Mouse (Mus musculus) intestine, postnatal 0 days (tissue): ENCODE results near the gene Rec8. TPM values are rescaled to one million over a fixed set of nuclear protein-coding genes. Genes with fewer than 3 reads are reported as not detected.

Experiments
- ATAC-seq: fragments of 200-750 bp; cut with Nextera tagmentation; 2 replicates; pipeline ENCODE4 v1.8.0; 2017; ENCODE audit warnings: mild to moderate bottlenecking, moderate TSS enrichment, moderate library complexity
- H3K27ac ChIP-seq: fragments of 300-500 bp; sonication (generic); 2 replicates; pipeline ENCODE4 v1.5.1; 2014; ENCODE audit warnings: mild to moderate bottlenecking, low read depth, low read length, moderate library complexity
- H3K27me3 ChIP-seq: fragments of 300-500 bp; sonication (generic); replicated peaks from 2 replicates; pipeline ENCODE4 v1.6.1; 2014; ENCODE audit warnings: low read length, mixed read lengths; ENCODE audit not compliant: control insufficient read depth, insufficient read depth
- H3K36me3 ChIP-seq: fragments of 300-500 bp; sonication (generic); 2 replicates; pipeline ENCODE4 v1.6.1; 2014; ENCODE audit warnings: mild to moderate bottlenecking, moderate library complexity; ENCODE audit not compliant: control insufficient read depth, insufficient read depth
- H3K4me1 ChIP-seq: fragments of 300-500 bp; sonication (generic); replicated peaks from 2 replicates; pipeline ENCODE4 v1.6.1; 2014; ENCODE audit warnings: antibody characterized with exemption, low read length, mixed read lengths; ENCODE audit not compliant: control insufficient read depth, insufficient read depth
- H3K4me2 ChIP-seq: fragments of 300-500 bp; sonication (generic); replicated peaks from 2 replicates; pipeline ENCODE4 v1.6.1; 2014; ENCODE audit warnings: low read depth, mild to moderate bottlenecking, moderate library complexity
- H3K4me3 ChIP-seq: fragments of 300-500 bp; sonication (generic); 2 replicates; pipeline ENCODE4 v1.5.1; 2014; ENCODE audit warnings: low read depth, low read length
- H3K9ac ChIP-seq: fragments of 300-500 bp; sonication (generic); 2 replicates; pipeline ENCODE4 v1.6.1; 2014; ENCODE audit warnings: mild to moderate bottlenecking, low read depth, low read length
- H3K9me3 ChIP-seq: fragments of 300-500 bp; sonication (generic); 2 replicates; pipeline ENCODE4 v1.6.1; 2016; ENCODE audit warnings: mixed run types; ENCODE audit not compliant: control insufficient read depth
- CTCF ChIP-seq: sonication (generic); IDR thresholded peaks from 2 replicates; pipeline ENCODE4 v1.5.1; 2016; ENCODE audit warnings: low read depth, mild to moderate bottlenecking, control low read depth, antibody characterized with exemption, moderate library complexity
- WGBS: fragments of 180-500 bp; shearing (Covaris S2); extraction: QIAGEN DNeasy Blood & Tissue Kit; methylation state at CpG from one replicate; pipeline ENCODE4 v1.1.7; 2014; 5-methylcytosine and 5-hydroxymethylcytosine counted together
- polyA plus RNA-seq: library from polyadenylated mRNA; unstranded; fragments of >200 nt; fragmentation: Nextera tagmentation; extraction: Ambion mirVana; gene quantifications from 2 replicates; pipeline ENCODE4 v1.2.1, GENCODE M21; 2015

The Rec8 gene
- polyA plus RNA-seq, 1 experiment from 2014 or later, result 30.1 TPM

- Histone ChIP-seq H3K27me3 (no peaks in the 10 kb centered on the region), H3K4me3 (peak within 1 kb of the TSS; percentile 70), H3K9ac (peak within 1 kb of the TSS; percentile 75), H3K4me1 (0 out of 2 replicates have a peak, but pooled peaks cover 4% of the 10 kb centered on the region), H3K9me3 (no peaks in the 10 kb centered on the region), H3K36me3 (peaks cover 20% of the 10 kb centered on the region; the same call in 1 of the 2 replicates), H3K4me2 (peak within 1 kb of the TSS; percentile 81), H3K27ac (peak within 1 kb of the TSS; percentile 84)
- peak; percentile 82 for ATAC-seq
- no peak for TF ChIP-seq CTCF
- WGBS, result under 1% methylated on average over 23 of the region's 32 CpGs
Measured at GRCm38 (mm10) chr14:55577871-55578667, 39.8 kb upstream of the Rec8 start, which contains the start of gene Psme1. Gene Psme1, plus strand, starts transcription at chr14:55578123.

DNA sequence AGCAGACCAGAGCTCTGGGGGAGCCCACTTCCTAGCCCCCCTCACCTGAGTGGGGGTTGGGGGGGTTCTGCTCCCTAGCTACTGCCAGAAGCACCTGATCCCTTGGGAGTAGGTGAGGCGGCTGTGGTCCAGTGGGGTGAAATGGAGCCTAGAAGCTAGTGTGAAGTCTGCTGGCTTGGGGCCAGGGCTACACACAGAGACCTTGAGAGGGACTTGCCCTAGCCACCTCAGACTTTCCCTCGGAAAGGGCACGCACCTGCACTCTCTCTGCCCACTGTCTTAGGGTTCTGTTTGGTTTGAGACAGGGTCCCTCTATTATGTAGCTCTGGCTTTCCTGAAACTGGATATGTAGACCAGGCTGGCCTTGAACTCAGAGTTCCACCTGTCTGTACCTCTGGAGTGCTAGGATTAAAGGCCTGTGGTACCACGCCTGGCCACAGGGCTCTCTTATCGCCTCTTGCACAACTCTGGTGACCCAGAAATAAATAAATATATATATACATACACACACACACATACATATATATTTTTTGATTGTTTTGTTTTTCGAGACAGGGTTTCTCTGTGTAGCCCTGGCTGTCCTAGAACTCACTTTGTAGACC, 39.1 kb upstream of the Rec8 start:
- Histone ChIP-seq H3K9ac (peak overlapping the region; percentile 75), H3K9me3 (no peaks in the 10 kb centered on the region), H3K4me1 (0 out of 2 replicates have a peak, but pooled peaks cover 4% of the 10 kb centered on the region), H3K36me3 (peaks cover 20% of the 10 kb centered on the region; the same call in 1 of the 2 replicates), H3K4me3 (peak overlapping the region; percentile 70), H3K27me3 (no peaks in the 10 kb centered on the region), H3K4me2 (peak overlapping the region; percentile 81), H3K27ac (peak overlapping the region; percentile 84)
- peak; percentile 46 for ATAC-seq
- WGBS, result 19% methylated on average over 6 of the region's 6 CpGs
- peak; percentile 20; the same call in 1 of the 2 replicates for TF ChIP-seq CTCF

GRCm38 (mm10) chr14:55579511-55580496, 38.0 kb upstream of the Rec8 start:
- no peak for ATAC-seq
- peaks cover 20% of the 10 kb centered on the region; the same call in 1 of the 2 replicates for H3K36me3 ChIP-seq
- no peak overlapping the region for H3K9ac ChIP-seq
- H3K4me1 ChIP-seq, result 0 out of 2 replicates have a peak, but pooled peaks cover 4% of the 10 kb centered on the region
- H3K27me3 ChIP-seq, result no peaks in the 10 kb centered on the region
- H3K9me3 ChIP-seq, result no peaks in the 10 kb centered on the region
- no peak overlapping the region for H3K4me3 ChIP-seq
- H3K4me2 ChIP-seq, result 0 out of 2 replicates have a peak overlapping the region, but pooled peaks have one; percentile 81
- WGBS, result 89% methylated on average over 23 of the region's 23 CpGs
- no peak for TF ChIP-seq CTCF
- H3K27ac ChIP-seq, result no peak overlapping the region

- WGBS, result 93% methylated on average over 16 of the region's 16 CpGs
Measured at GRCm38 (mm10) chr14:55580731-55581130, 37.1 kb upstream of the Rec8 start.

DNA sequence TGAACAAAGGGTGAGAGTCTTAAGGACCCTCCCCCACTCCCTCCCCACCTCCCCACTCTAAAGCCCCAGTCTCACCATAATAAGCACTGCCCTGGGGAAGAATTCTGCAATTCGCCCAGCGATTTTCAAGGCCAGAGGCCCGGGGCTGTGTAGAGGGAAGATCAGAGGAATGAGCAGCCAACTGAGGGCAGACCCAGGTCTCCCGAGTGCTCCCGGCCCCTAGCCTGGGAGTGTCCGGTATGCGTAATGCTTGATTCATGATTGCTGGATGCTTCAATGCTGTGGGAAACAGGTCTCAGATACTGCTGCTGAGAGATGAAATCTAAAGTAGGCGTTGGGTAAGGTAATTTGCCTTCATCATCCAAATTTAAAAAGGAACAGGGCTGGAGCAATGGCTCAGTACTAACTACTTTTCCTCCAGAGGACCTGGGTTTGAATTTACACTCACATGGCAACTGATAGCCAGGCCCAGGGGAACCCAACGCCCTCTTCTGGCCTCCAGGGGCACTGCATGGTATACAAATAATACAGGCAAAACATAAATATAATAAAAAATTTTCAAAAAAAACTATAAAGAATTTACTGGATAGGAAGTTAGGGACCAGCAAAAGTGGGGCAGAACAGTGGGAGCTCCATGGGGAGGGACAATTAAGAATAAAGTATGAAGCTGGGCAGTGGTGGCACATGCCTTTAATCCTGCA, 35.7 kb upstream of the Rec8 start:
- H3K36me3 ChIP-seq, result peaks cover 24% of the 10 kb centered on the region; the same call in 1 of the 2 replicates
- no peaks in the 10 kb centered on the region for H3K27me3 ChIP-seq
- 0 out of 2 replicates have a peak, but pooled peaks cover 4% of the 10 kb centered on the region for H3K4me1 ChIP-seq
- no peak for ATAC-seq
- no peak overlapping the region for H3K27ac ChIP-seq
- no peaks in the 10 kb centered on the region for H3K9me3 ChIP-seq
- no peak overlapping the region for H3K4me3 ChIP-seq
- peak; percentile 61 for TF ChIP-seq CTCF
- 62% methylated on average over 9 of the region's 9 CpGs for WGBS
- no peak overlapping the region for H3K4me2 ChIP-seq
- H3K9ac ChIP-seq, result no peak overlapping the region

More at GRCm38 (mm10) chr14:55580731-55581130, 37.1 kb upstream of the Rec8 start:
- no peak for ATAC-seq
- Histone ChIP-seq H3K9ac (no peak overlapping the region), H3K4me2 (no peak overlapping the region), H3K36me3 (peaks cover 20% of the 10 kb centered on the region; the same call in 1 of the 2 replicates), H3K4me3 (no peak overlapping the region), H3K27me3 (no peaks in the 10 kb centered on the region), H3K9me3 (no peaks in the 10 kb centered on the region), H3K27ac (no peak overlapping the region), H3K4me1 (0 out of 2 replicates have a peak, but pooled peaks cover 4% of the 10 kb centered on the region)
- no peak for TF ChIP-seq CTCF
